Mouse (Mus musculus) inflammation-experienced regulatory T-cells (primary cell): Measurements from ENCODE around the gene Josd1. TPM values are rescaled to one million over a fixed set of nuclear protein-coding genes. Genes with fewer than 3 reads are reported as not detected.

Source experiments
- polyA plus RNA-seq, 2 experiments: library from polyadenylated mRNA; unstranded; fragments of 100-300 nt; shearing (Covaris generic); gene quantifications; one replicate each; pipeline ENCODE4 v1.2.1; 2017

Gene Josd1
- polyA plus RNA-seq: 10 to 100 TPM; 27.7 to 29.4 TPM

GRCm38 (mm10) chr15:79687646-79688267 lies at the start of gene Josd1:
Josd1 (minus strand) TSS chr15:79687919.

GRCm38 (mm10) chr15:79690426-79691022 lies 2.8 kb upstream of the Josd1 start, which contains the start of gene Gtpbp1:
Gtpbp1 (plus strand) TSS chr15:79690845.

GRCm38 (mm10) chr15:79670249-79670971 lies 17.3 kb downstream of the Josd1 start, which contains the start of gene Tomm22:
Tomm22 (plus strand) TSS chr15:79670861.

GRCm38 (mm10) chr15:79658531-79659375 lies 29.0 kb downstream of the Josd1 start, which contains the start of the genes Fam227a and Cby1:
Fam227a (minus strand) TSS chr15:79658956.
Cby1 (plus strand) TSS chr15:79659199.

Other genes with a start within 250 kb of the Josd1 start
- gene Csnk1e, start 232.4 kb downstream of the Josd1 start, polyA plus RNA-seq: 10 to 100 TPM; 20.4 to 23.3 TPM
- gene Kcnj4, start 182.7 kb downstream of the Josd1 start, polyA plus RNA-seq: under 1 TPM in 1 of 2 experiments, not detected in 1; 0.34 TPM
- under 1 TPM in 1 of 2 experiments, not detected in 1; 0.95 TPM for gene Kdelr3, start 171.5 kb downstream of the Josd1 start, polyA plus RNA-seq
- gene Ddx17, start 141.2 kb downstream of the Josd1 start, polyA plus RNA-seq: 10 to 100 TPM; 37.2 to 40.4 TPM
- gene Dmc1, start 82.8 kb downstream of the Josd1 start, polyA plus RNA-seq: under 1 TPM in 1 of 2 experiments, not detected in 1; 0.29 TPM
- 1 to 10 TPM in 1 of 2 experiments, under 1 TPM in 1; 0.48 to 3.5 TPM for gene Fam227a, start 29.0 kb downstream of the Josd1 start, polyA plus RNA-seq
- 10 to 100 TPM; 15.7 to 20.6 TPM for gene Cby1, start 28.7 kb downstream of the Josd1 start, polyA plus RNA-seq
- 100 to 1,000 TPM; 195 to 206 TPM for gene Tomm22, start 17.1 kb downstream of the Josd1 start, polyA plus RNA-seq
- 100 to 1,000 TPM; 101 to 125 TPM for gene Gtpbp1, start 2.9 kb upstream of the Josd1 start, polyA plus RNA-seq
- gene Sun2, start 54.6 kb upstream of the Josd1 start, polyA plus RNA-seq: 10 to 100 TPM; 30.0 to 67.5 TPM
- gene Dnal4, start 89.9 kb upstream of the Josd1 start, polyA plus RNA-seq: 10 to 100 TPM; 10.8 to 15.2 TPM
- under 1 TPM; 0.25 to 0.77 TPM for gene Nptxr, start 116.8 kb upstream of the Josd1 start, polyA plus RNA-seq
- gene Npcd, start 146.3 kb upstream of the Josd1 start, polyA plus RNA-seq: not detected
- 10 to 100 TPM; 29.2 to 47.0 TPM for gene Cbx6, start 146.8 kb upstream of the Josd1 start, polyA plus RNA-seq
- gene Apobec3, start 203.7 kb upstream of the Josd1 start, polyA plus RNA-seq: 100 to 1,000 TPM; 351 to 448 TPM